Mouse (Mus musculus): ENCODE measurements around the gene Kcnab1.

Kcnab1 gene

DNA sequence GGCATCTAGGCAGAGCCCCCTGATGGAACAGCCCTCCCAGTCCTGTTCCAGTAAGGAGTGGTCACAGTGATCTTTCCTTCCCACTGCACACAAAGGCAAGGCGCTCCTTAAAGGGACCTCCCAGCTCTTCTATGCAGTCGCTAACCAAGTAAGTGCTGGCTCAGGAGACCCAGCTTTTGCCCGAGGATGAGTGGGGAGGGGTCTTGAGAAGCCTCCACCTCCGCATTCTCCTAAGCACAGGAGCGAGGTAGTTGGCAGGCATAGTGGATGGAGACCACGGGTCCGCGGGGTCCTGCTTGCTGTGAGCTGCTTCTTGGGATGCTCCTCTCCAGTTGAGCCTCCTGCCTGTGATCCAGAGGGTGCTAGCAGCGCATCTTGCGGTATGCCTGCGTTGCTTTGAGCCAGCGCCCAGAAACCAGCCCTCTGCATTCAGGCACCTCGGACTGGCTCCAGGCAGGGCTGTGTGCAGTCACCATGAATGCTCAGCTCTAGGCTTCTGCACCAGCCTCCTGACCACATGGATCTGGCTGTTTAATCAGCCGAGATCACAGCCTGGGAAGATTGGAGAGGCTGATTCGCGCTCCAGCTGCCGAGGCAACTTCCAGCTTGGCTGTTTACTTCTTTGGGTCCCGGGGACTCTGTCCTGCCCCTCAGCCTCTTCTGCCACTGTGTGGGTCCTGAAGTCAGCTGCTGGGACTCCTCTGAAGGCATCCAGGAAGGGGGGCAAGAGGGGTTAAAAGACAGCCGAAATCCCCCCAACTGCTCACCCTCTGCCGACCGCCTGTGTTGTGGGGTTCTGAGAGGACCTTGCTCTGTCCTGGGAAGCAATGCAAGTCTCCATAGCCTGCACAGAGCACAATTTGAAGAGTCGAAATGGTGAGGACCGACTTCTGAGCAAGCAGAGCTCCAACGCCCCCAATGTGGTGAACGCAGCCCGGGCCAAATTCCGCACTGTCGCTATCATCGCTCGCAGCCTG is at the start of gene Kcnab1:
Gene Kcnab1 (plus strand): TSS at position 440 of the 977 bp plus-strand sequence.
- no peak for DNase-seq

DNA sequence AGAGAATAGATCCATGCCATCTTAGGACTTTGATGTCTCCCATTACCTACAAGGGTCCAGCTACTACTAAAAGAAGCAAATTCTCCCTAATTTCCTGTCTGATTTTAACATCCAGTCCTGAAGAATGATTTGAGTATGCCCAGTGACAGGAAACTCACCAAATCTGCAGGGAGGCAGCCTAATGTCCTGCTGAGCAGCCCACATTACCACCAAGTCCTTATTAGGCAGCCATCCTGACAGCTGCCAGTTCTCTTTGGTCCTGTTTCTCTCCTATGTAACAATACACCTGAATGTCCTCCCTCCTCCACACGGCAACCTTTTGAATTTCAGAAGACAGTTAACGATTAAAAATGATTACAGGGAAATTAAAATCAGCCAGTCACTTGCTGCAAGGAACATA is 20.9 kb upstream of the Kcnab1 start:
- no peak for DNase-seq

GRCm38 (mm10) chr3:65104117-65104516 is 5.1 kb upstream of the Kcnab1 start:
- no peak for DNase-seq

GRCm38 (mm10) chr3:65110190-65110589 is 1.0 kb downstream of the Kcnab1 start:
- no peak for DNase-seq

GRCm38 (mm10) chr3:65111176-65111575 is 2.0 kb downstream of the Kcnab1 start:
- no peak for DNase-seq

DNA sequence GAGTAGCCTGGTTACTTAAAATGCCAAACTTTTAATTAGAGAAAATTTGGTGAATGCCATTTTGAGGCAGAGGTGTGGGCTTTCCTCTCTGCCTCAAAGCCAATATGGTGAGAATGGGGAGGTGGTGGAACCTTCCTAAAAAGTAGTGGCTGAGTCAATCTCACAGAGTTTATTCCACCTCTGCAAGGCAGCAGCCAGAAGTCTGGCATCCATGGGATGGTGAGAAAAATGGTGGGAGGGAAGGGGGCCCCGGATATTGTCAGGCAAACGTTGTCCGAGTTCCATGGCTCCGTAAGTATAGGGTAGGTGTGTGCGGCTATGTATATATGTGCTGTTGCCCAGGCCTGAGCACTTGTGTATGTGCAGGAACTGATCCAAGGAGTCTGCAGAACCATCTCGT is 6.0 kb downstream of the Kcnab1 start:
- DNase-seq = no peak

GRCm38 (mm10) chr3:65116958-65117357 is 7.8 kb downstream of the Kcnab1 start:
- DNase-seq = no peak

DNA sequence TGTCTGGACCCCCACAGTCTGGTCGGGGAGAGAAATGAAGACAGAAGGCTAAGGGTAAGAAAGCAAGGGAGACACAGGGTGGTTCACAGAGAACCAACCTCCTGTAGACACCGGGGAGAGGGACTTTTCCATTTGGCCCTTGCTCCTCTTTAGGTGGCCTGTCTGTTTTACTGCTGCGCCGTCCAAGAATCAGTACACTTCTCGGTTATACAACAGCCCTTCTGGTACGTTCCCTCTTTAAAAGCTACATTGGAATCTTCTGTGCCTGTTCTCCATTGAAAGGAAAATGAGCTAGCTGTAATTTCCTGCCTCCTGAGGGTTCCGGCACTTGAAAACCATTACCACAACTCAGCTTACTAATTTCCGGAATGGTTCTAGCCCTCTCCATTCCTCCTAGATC is 8.2 kb downstream of the Kcnab1 start:
- DNase-seq = no peak

DNA sequence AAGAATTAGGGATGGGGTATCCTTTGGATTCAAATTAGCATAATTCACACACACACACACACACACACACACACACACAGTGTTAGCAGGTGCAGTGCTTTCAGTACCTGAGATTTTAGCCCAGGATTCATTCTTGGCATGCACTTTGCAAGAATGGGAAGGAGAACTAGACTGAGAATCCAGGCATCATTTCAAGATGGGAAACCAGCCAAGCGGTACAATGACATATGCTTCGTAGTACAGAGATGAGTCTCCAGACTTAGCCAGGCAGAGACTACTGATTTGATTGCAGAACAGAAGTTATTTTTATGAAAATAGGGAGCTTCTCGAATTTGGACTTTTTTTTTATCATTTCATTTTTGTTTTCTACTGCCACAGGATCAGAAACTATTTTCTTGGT is 15.8 kb downstream of the Kcnab1 start:
- DNase-seq = no peak

DNA sequence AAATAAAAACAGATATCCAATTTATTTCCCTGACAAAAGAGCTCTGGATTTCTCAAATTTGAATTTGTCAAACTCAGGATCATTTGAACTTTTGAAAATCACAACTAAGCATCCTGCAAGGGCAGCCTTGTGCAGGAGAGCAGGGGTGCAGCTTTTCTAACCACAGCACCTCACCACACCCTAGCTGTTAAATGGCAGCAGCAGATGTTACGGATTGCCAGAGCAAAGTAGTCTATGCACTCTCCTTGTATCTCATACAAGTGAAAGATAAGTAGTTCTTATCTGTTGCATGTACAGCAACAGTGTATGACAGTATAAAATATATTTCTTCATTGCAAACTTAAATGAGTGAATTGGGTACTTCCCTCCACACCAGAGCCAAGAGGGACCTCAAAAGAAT is 20.4 kb downstream of the Kcnab1 start:
- DNase-seq = no peak

DNA sequence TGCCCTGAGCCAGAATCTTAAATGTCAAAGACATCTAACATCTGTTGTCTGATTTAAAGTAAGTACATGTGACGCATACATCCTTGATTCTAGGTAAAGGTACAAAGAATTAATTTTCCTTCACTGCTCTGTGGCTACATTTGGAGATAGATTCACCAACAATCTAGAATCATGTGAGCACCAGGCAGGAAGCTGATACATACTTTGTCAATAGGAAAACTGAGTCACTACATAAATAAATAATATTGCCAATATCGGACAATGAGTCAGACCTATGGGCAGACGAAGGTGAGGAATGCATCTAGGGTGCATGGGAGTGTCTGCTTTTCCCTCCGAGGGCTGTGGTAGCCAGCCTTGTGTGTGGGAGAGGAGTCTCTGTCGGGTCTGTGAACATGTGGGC is 25.7 kb downstream of the Kcnab1 start:
- no peak for DNase-seq

- DNase-seq = no peak
Measured at GRCm38 (mm10) chr3:65136897-65137296, 27.7 kb downstream of the Kcnab1 start.

GRCm38 (mm10) chr3:65138739-65139138 is 29.6 kb downstream of the Kcnab1 start:
- DNase-seq = no peak

- no peak for DNase-seq
Measured at GRCm38 (mm10) chr3:65145152-65145551, 36.0 kb downstream of the Kcnab1 start.

DNA sequence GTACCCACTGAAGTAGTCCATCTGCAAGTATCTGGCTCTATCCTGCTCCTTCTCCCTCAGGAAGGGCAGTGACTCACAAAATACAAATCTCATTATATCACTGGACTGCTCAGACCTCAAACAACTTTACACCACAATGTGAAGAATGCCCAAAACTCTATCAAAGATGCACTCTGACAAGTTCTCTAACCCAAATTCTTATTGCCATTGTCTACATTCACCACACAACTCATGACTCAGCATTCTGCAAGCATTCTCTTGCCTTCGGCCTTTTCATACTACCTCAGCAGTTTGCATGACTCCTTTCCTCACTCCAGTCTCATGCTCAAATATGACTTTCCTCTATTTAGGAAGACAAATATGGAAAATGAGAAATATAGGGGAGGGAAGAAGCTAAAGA is 42.6 kb downstream of the Kcnab1 start:
- no peak for DNase-seq

DNA sequence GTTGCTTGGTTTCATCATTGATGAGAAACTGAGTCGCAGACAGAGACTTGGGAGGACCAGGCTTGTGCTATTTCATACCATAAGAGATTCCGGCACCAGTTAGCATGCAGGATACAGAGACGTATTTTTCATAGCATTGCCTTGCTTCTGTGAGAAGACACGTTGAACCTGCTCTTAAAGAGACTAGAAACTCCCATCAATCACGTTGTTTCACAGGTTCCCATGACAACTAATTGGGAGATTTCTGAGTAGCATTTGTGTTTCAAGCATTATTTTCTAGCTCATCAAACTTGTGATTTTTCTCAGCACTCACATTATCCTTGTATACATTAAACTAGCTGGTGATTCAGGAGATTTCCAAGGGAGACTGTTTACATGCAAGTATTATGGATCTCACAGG is 63.8 kb downstream of the Kcnab1 start:
- no peak for DNase-seq

DNA sequence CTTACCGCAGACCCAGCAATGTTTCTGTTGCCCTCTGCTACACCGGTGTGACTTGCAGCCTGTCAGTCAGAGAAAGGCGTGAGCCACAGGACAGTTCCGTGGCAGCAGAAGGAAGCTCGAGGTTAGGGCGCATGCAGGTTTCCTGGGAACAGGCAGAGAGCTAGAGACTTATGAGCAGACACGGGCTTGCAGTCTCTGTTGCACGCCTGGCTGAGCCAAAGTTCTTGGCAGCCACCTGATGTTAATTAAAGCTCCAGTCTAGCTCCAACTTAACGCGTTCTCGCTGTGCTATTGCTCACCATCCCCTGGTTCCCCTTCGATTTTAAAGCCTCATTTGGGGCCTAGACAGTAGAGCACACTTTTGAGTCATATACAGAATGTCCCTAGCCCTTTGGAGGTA is 65.4 kb downstream of the Kcnab1 start:
- DNase-seq = peak; percentile 2

GRCm38 (mm10) chr3:65175819-65176218 is 66.6 kb downstream of the Kcnab1 start:
- no peak for DNase-seq

DNA sequence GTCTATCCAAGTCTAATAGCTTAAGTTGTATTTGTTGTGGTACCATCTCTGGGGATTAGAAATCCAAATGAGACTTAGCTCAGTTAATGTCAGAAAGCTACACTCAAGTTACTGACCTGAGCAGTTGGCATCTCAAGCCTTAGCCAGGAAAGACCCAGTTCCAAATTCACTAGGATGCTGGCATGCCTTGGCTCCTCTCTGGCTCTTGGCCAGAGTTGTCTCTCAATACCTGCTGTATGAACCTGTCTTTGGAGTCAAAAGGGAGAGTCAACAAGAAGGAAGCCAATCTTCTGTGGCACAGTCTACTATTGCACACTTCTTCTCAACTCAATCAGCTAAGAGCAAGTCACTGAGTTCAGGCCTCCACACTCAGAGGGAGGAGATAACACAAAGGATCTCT is 67.7 kb downstream of the Kcnab1 start:
- no peak for DNase-seq

GRCm38 (mm10) chr3:65187833-65188698 is 78.9 kb downstream of the Kcnab1 start:
- no peak for DNase-seq

GRCm38 (mm10) chr3:65200611-65201010 is 91.4 kb downstream of the Kcnab1 start:
- no peak for DNase-seq

DNA sequence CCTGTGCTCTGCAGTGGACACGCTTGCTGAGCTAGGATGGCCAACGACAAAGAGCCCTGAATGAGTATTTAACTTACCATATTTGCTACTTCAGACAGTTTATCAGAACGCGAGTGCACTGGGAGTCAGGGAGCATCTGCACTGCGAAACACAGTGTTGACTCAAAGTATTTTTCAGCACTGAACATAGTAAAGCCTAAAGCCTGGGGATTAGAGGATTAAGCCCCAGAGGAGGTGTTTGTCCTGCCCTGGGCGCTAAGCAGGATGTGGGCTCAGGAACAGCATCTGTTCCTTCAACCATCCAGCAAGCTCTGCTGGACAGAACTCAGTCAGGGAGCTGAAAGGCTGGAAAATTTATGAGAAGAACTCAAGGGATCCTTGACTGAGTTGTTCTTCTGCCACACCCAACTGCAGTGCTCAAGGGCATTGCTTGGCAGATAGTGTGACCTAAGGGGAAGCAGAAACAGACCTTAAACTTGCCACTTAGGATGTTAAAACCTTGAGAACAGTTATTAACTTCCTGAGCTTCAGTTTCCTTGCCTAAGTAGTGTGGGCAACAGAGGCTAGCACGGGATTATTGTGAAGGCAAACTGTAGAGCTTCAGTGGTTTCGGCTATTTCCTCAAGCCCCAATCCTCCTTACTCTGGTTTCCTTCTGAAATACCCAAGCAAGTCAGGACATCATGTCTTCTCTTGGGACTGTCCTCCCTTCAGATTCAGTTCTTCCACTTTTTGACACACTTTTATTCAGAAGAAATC is 94.4 kb downstream of the Kcnab1 start:
- DNase-seq = no peak

Data from kidney, adult 9 months (tissue).